Mouse (Mus musculus): ENCODE results near the gene Sp3. TPM values are rescaled to one million over a fixed set of nuclear protein-coding genes. Genes with fewer than 3 reads are reported as not detected.
"Not testable (repeated sequence)": the region's sequence is repeated elsewhere in the genome, so short reads cannot be mapped to it uniquely, and the experiment has no call there.

Gene Sp3
- total and polyA plus RNA-seq, 3 experiments: 10.9 to 130 (median 129) TPM

DNA sequence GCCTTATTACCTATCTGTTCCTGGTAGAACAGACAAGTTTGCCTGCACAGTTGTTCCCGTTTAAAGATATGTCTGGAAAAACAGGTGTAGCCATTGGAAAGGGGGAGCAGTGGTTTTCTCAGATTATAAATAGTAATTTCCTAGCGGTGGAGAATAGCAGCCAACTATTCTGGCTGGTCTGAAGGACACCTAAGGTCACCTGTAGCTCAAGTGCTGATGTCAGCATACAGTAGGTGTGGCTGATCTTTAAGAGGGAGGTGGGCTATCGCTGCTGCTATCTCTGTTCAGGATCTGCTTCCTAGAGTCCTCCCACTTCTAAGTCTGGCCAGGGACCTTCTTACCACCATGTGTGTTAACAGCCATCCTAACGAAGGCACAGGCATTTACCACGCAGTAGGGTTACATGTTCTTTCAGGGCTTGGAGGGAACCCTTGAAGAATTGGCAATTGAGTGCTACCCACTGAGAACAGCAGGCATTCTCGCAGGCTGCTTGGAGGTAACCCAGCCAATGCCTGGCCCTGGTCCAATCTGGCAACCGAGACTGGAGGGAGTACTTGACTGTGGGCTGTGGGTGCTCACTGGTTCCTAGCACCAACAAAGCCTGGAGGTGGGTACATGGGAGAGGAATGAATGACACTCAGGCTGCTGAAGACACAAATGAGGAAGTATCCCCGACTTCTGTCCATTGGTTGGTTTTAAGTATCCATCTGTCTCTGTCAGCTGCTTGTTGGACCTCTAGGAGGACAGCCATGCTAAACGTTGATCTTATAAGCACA is 39.3 kb upstream of the Sp3 start:
- DNase-seq (ENCODE audit: low spot score) (no peak), ATAC-seq (ENCODE audit: extremely low read depth, insufficient number of reproducible peaks, low FRiP score, poor library complexity, severe bottlenecking) (no peak)
- H3K36me3 ChIP-seq (replicated peaks): no peaks in the 10 kb centered on the region
- H3K9me3 ChIP-seq (replicated peaks): no peaks in the 10 kb centered on the region
- no peak for TF ChIP-seq CTCF (IDR thresholded peaks at IDR 0.05; ENCODE audit: low read depth, low read length)
- TF ChIP-seq GATA2 (IDR thresholded peaks at IDR 0.05; ENCODE audit: borderline replicate concordance, low read depth, low read length): no peak
- no peak for TF ChIP-seq POLR2AphosphoS5 (IDR thresholded peaks at IDR 0.05; ENCODE audit: insufficient replicate concordance, low read depth, low read length)
- no peak for TF ChIP-seq GATA1 (IDR thresholded peaks at IDR 0.05; ENCODE audit: borderline replicate concordance, low read length)
- TF ChIP-seq TAL1 (conservative IDR thresholded peaks at IDR 0.05; ENCODE audit: low read depth, low read length): no peak
- peaks cover 16% of the 10 kb centered on the region for H3K4me1 ChIP-seq (ENCODE audit: insufficient read depth, low read depth, low read length)
- H3K4me3 ChIP-seq (ENCODE audit: low read depth, low read length): no peak overlapping the region
- H3K27me3 ChIP-seq (ENCODE audit: insufficient read depth, low read length): peaks cover 17% of the 10 kb centered on the region

DNA sequence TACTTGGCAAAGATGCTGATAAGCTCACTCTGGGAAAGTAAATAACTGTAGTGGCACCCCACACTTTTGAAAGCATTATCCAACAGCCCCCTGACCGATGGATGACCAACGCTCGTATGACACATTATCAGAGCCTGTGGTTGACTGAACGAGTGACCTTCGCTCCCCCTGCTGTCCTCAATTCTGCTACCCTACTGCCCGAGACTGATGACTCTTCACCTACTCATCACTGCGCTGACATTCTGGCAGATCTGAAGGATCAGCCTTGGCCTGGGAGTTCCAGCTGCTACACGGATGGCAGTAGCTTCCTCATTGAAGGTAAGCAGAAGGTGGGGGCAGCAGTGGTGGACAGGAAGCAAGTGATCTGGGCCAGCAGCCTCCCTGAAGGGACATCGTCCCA is 33.8 kb upstream of the Sp3 start:
- Histone ChIP-seq H3K9me3 (replicated peaks) (peaks cover 30% of the 10 kb centered on the region), H3K27me3 (ENCODE audit: insufficient read depth, low read length) (peaks cover 10% of the 10 kb centered on the region)
- not testable (repeated sequence) for H3K4me3 ChIP-seq (ENCODE audit: low read depth, low read length); DNase-seq (ENCODE audit: low spot score); ATAC-seq (ENCODE audit: extremely low read depth, insufficient number of reproducible peaks, low FRiP score, poor library complexity, severe bottlenecking); H3K4me1 ChIP-seq (ENCODE audit: insufficient read depth, low read depth, low read length); H3K36me3 ChIP-seq (replicated peaks)

DNA sequence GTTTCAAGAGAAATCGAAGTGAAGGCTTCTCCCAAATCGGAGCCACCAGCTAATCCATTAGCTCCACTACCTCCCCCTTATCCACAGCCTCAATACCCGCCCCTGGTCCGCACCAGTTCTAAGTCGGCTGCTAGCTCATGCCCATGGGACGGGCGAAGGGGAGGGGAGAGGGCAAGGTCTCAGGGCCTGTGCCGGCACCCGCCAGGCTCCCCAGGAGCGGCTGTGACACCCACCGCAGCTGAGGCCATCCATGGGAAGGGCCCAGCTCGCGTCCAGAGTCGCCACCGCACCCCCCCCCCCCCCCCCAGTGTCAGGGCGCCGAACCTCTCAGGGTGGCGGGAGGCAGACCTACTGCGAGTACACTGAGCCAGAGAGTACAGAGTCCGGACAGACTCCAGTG is 32.4 kb upstream of the Sp3 start:
- TF ChIP-seq GATA1 (IDR thresholded peaks at IDR 0.05; ENCODE audit: borderline replicate concordance, low read length) (no peak), POLR2AphosphoS5 (IDR thresholded peaks at IDR 0.05; ENCODE audit: insufficient replicate concordance, low read depth, low read length) (no peak), CTCF (IDR thresholded peaks at IDR 0.05; ENCODE audit: low read depth, low read length) (no peak), TAL1 (conservative IDR thresholded peaks at IDR 0.05; ENCODE audit: low read depth, low read length) (no peak), GATA2 (IDR thresholded peaks at IDR 0.05; ENCODE audit: borderline replicate concordance, low read depth, low read length) (no peak)

DNA sequence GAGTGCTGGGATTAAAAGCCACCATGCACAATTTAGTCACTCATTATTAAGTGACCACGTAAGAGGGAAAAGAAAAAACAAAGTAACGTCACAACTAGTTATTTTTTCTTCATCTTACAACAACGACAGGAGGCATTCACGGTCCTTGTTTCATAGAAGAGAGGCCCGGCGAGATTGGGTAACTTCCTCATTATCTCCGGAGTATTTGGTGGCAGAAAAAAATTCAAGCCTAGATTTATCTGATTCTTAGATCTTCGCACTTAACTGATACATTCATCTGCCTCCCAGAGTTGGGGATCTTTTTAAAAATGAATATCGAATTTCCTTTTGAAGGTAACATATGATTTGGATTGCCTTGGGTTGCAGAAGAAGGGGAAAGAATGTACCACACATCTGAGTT is 27.2 kb upstream of the Sp3 start:
- no peak for ATAC-seq (ENCODE audit: extremely low read depth, insufficient number of reproducible peaks, low FRiP score, poor library complexity, severe bottlenecking)

More for the DNA sequence above, 32.4 kb upstream of the Sp3 start:
- Histone ChIP-seq H3K27me3 (ENCODE audit: insufficient read depth, low read length) (no peaks in the 10 kb centered on the region; the same call in 1 of the 2 replicates), H3K36me3 (replicated peaks) (no peaks in the 10 kb centered on the region), H3K4me3 (ENCODE audit: low read depth, low read length) (no peak overlapping the region), H3K9me3 (replicated peaks) (peaks cover 36% of the 10 kb centered on the region), H3K4me1 (ENCODE audit: insufficient read depth, low read depth, low read length) (peaks cover 2% of the 10 kb centered on the region; the same call in 1 of the 2 replicates)
- DNase-seq (ENCODE audit: low spot score) (peak; percentile 88), ATAC-seq (ENCODE audit: extremely low read depth, insufficient number of reproducible peaks, low FRiP score, poor library complexity, severe bottlenecking) (peak; percentile 57)

DNA sequence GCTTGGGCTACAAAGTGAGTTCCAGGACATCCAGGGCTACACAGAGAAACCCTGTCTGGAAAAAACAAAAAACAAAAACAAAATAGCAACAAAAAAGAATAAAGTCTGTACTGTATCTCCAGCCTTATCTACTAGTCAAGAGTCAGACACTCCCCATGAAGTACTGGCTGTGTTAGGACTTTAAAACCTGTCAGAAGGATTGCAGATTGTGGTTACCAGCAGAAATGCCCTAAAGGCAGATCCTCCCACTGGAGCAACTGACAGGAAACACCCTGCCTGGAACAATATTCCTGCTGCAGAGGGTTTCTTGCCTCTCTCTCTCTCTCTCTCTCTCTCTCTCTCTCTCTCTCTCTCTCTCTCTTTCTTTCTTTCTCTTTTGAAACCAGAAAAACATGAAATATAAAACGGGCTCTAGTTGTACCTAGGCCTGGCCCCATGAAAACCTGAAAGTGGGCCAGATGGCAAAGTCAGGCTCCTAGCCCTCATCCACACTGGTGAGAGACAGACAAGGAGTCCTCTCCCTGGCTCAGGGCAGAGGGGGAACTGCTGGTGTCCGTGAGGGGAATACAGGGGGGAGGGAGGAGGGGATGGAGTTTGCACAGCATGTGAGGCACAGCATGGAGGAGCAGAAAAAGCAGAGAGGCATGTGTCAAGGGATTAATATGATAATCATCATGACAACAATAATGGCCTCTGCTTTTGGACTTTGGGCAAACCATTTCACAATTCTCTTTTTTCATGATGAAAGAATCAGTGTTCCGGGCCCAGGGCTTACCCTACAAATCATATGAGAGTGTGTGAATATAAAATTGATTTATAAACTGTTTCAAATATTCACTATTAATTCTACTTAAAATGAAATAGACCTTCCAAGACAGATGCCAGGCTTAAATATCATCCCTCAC is 25.6 kb upstream of the Sp3 start:
- Histone ChIP-seq H3K9me3 (replicated peaks) (peaks cover 22% of the 10 kb centered on the region), H3K4me1 (ENCODE audit: insufficient read depth, low read depth, low read length) (peaks cover 50% of the 10 kb centered on the region), H3K27me3 (ENCODE audit: insufficient read depth, low read length) (peaks cover 2% of the 10 kb centered on the region; the same call in 1 of the 2 replicates), H3K4me3 (ENCODE audit: low read depth, low read length) (no peak overlapping the region), H3K36me3 (replicated peaks) (no peaks in the 10 kb centered on the region)
- no peak for DNase-seq (ENCODE audit: low spot score)
- TF ChIP-seq GATA2 (IDR thresholded peaks at IDR 0.05; ENCODE audit: borderline replicate concordance, low read depth, low read length) (no peak), TAL1 (conservative IDR thresholded peaks at IDR 0.05; ENCODE audit: low read depth, low read length) (no peak), POLR2AphosphoS5 (IDR thresholded peaks at IDR 0.05; ENCODE audit: insufficient replicate concordance, low read depth, low read length) (no peak), GATA1 (IDR thresholded peaks at IDR 0.05; ENCODE audit: borderline replicate concordance, low read length) (no peak), CTCF (IDR thresholded peaks at IDR 0.05; ENCODE audit: low read depth, low read length) (no peak)
- ATAC-seq (ENCODE audit: extremely low read depth, insufficient number of reproducible peaks, low FRiP score, poor library complexity, severe bottlenecking): no peak; the same call in 1 of the 2 replicates

More for the DNA sequence above, 27.2 kb upstream of the Sp3 start:
- peaks cover 40% of the 10 kb centered on the region for H3K4me1 ChIP-seq (ENCODE audit: insufficient read depth, low read depth, low read length)
- TF ChIP-seq CTCF (IDR thresholded peaks at IDR 0.05; ENCODE audit: low read depth, low read length) (no peak), POLR2AphosphoS5 (IDR thresholded peaks at IDR 0.05; ENCODE audit: insufficient replicate concordance, low read depth, low read length) (no peak), GATA1 (IDR thresholded peaks at IDR 0.05; ENCODE audit: borderline replicate concordance, low read length) (no peak), GATA2 (IDR thresholded peaks at IDR 0.05; ENCODE audit: borderline replicate concordance, low read depth, low read length) (no peak), TAL1 (conservative IDR thresholded peaks at IDR 0.05; ENCODE audit: low read depth, low read length) (no peak)
- no peak overlapping the region for H3K4me3 ChIP-seq (ENCODE audit: low read depth, low read length)
- no peak for DNase-seq (ENCODE audit: low spot score)
- H3K36me3 ChIP-seq (replicated peaks): no peaks in the 10 kb centered on the region
- H3K9me3 ChIP-seq (replicated peaks): peaks cover 31% of the 10 kb centered on the region
- H3K27me3 ChIP-seq (ENCODE audit: insufficient read depth, low read length): peaks cover 2% of the 10 kb centered on the region; the same call in 1 of the 2 replicates

All from G1E (cell line).